Mouse (Mus musculus) MEL (cell line): ENCODE results near the gene Ccdc115.

ENCODE experiments used
- CTCF ChIP-seq, 3 experiments: IDR thresholded peaks in 2 of 3; conservative IDR thresholded peaks in 1 of 3; 2 replicates each; pipeline ENCODE4 v1.5.1; 2011 to 2012; ENCODE audit warnings: low read length in 3 of 3, low read depth in 2 of 3, mild to moderate bottlenecking in 2 of 3, improper control_type of control experiment in 1 of 3, inconsistent platforms in 1 of 3, mixed read lengths in 1 of 3, moderate library complexity in 1 of 3; ENCODE audit not compliant: control insufficient read depth in 1 of 3, insufficient read depth in 1 of 3, poor library complexity in 1 of 3, severe bottlenecking in 1 of 3
- ELF1 ChIP-seq: IDR thresholded peaks from 2 replicates; pipeline ENCODE4 v1.6.1; 2014; ENCODE audit warnings: low read depth, mild to moderate bottlenecking, inconsistent platforms, low read length, improper control_type of control experiment, moderate library complexity
- EP300 ChIP-seq, 2 experiments: IDR thresholded peaks; 2 replicates each; pipeline ENCODE4 v1.6.1; 2011; ENCODE audit warnings: improper control_type of control experiment in 2 of 2, low read length in 2 of 2, low read depth in 1 of 2, mild to moderate bottlenecking in 1 of 2
- MAFK ChIP-seq: IDR thresholded peaks from 2 replicates; pipeline ENCODE4 v1.6.1; 2011; ENCODE audit warnings: low read depth, mild to moderate bottlenecking, low read length, improper control_type of control experiment, borderline replicate concordance
- MAX ChIP-seq: IDR thresholded peaks from 2 replicates; pipeline ENCODE4 v1.6.1; 2011; ENCODE audit warnings: low read length, improper control_type of control experiment
- MYB ChIP-seq: IDR thresholded peaks from 2 replicates; pipeline ENCODE4 v1.6.1; 2011; ENCODE audit warnings: mild to moderate bottlenecking, low read depth, low read length, improper control_type of control experiment
- POLR2A ChIP-seq, 2 experiments: IDR thresholded peaks; 2 replicates each; pipeline ENCODE4 v1.6.1; 2011 to 2012; ENCODE audit warnings: low read length in 2 of 2, mild to moderate bottlenecking in 2 of 2, control low read depth in 1 of 2, improper control_type of control experiment in 1 of 2, low read depth in 1 of 2, moderate library complexity in 1 of 2; ENCODE audit not compliant: control insufficient read depth in 1 of 2, insufficient read depth in 1 of 2, poor library complexity in 1 of 2
- RCOR1 ChIP-seq: IDR thresholded peaks from 2 replicates; pipeline ENCODE4 v1.6.1; 2012; ENCODE audit warnings: low read depth, mild to moderate bottlenecking, inconsistent platforms, low read length, improper control_type of control experiment
- TBP ChIP-seq: IDR thresholded peaks from 2 replicates; pipeline ENCODE4 v1.8.0; 2011; ENCODE audit warnings: low read depth, low read length, improper control_type of control experiment
- UBTF ChIP-seq: IDR thresholded peaks from 2 replicates; pipeline ENCODE4 v1.6.1; 2012; ENCODE audit warnings: low read depth, mild to moderate bottlenecking, inconsistent platforms, low read length, improper control_type of control experiment, moderate library complexity, borderline replicate concordance; ENCODE audit not compliant: insufficient read depth
- USF2 ChIP-seq, 2 experiments: IDR thresholded peaks; 2 replicates each; pipeline ENCODE4 v1.6.1; 2011 to 2012; ENCODE audit warnings: improper control_type of control experiment in 2 of 2, low read length in 2 of 2, borderline replicate concordance in 1 of 2, inconsistent platforms in 1 of 2, low read depth in 1 of 2, mild to moderate bottlenecking in 1 of 2; ENCODE audit not compliant: insufficient read depth in 1 of 2
- ZKSCAN1 ChIP-seq: IDR thresholded peaks from 2 replicates; pipeline ENCODE4 v1.6.1; 2012; ENCODE audit warnings: low read depth, mild to moderate bottlenecking, inconsistent platforms, low read length, improper control_type of control experiment, moderate library complexity

DNA sequence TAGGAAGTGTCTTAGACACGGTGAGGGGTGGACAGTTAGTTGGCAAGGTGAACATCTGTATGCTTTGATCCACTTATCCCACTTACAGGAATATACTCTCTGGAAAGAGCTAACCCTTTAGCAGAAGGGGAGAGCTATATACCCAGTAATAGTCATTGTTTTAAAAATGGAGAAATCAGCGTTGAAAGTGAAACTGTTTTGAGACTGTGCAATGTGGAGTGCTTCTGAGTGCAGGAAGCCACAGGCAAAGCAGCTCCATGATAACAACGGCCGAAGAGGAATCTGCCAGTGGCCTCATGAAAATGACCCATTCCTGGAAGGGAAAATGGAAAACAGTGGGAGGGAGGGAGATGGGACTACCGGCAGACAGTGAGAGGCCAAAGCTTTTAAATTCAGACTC lies 41.3 kb upstream of the Ccdc115 start:
- TF ChIP-seq RCOR1 (no peak), CTCF (IDR thresholded peaks at IDR 0.05 in 2 of 3, conservative IDR thresholded peaks at IDR 0.05 in 1 of 3; ENCODE audit: control insufficient read depth in 1 of 3, insufficient read depth in 1 of 3, low read depth in 2 of 3, low read length in 3 of 3, poor library complexity in 1 of 3, severe bottlenecking in 1 of 3) (no peak), MYB (no peak), MAX (no peak), UBTF (no peak), MAFK (no peak), EP300 (IDR thresholded peaks at IDR 0.05; ENCODE audit: low read depth in 1 of 2, low read length in 2 of 2) (peak; percentile 11 to 26; a peak in 1 of 4 replicates), POLR2A (IDR thresholded peaks at IDR 0.05; ENCODE audit: control insufficient read depth in 1 of 2, insufficient read depth in 1 of 2, low read depth in 1 of 2, low read length in 2 of 2, poor library complexity in 1 of 2) (no peak), USF2 (IDR thresholded peaks at IDR 0.05; ENCODE audit: borderline replicate concordance in 1 of 2, insufficient read depth in 1 of 2, low read depth in 1 of 2, low read length in 2 of 2) (no peak), ZKSCAN1 (no peak), ELF1 (no peak), TBP (no peak)
